Mouse (Mus musculus) cortical plate, adult 2 months (tissue): ENCODE measurements at regions not wholly inside any gene's neighbourhood (a gene's known extent, or its start where the extent isn't known, plus 50 kb on each side); places are given as distances from the start of the nearest gene placed in this dataset.

ENCODE experiments used
- H3K27ac ChIP-seq: fragments of 200-500 bp; 2 replicates; pipeline ENCODE4 v1.5.1; 2012; ENCODE audit warnings: low read length, control low read depth, inconsistent platforms; ENCODE audit not compliant: insufficient read depth
- H3K4me1 ChIP-seq: fragments of 200-500 bp; 2 replicates; pipeline ENCODE4 v1.6.1; 2011; ENCODE audit warnings: low read length; ENCODE audit not compliant: control insufficient read depth, insufficient read depth
- H3K4me3 ChIP-seq: fragments of 200-500 bp; 2 replicates; pipeline ENCODE4 v1.5.1; 2011; ENCODE audit warnings: mild to moderate bottlenecking, low read length, control low read depth; ENCODE audit not compliant: insufficient read depth
- CTCF ChIP-seq: fragments of 200-500 bp; IDR thresholded peaks from 2 replicates; pipeline ENCODE4 v1.5.1; 2011; ENCODE audit warnings: mild to moderate bottlenecking, control low read depth, low read length; ENCODE audit not compliant: insufficient read depth; ENCODE audit errors: extremely low read depth
- POLR2A ChIP-seq: fragments of 200-500 bp; IDR thresholded peaks from 2 replicates; pipeline ENCODE4 v1.6.1; 2011; ENCODE audit warnings: mild to moderate bottlenecking, low read length, control low read depth; ENCODE audit not compliant: insufficient read depth; ENCODE audit errors: extremely low read depth

- Histone ChIP-seq H3K27ac (no peak overlapping the region), H3K4me1 (peaks cover 6% of the 10 kb centered on the region), H3K4me3 (no peak overlapping the region)
- TF ChIP-seq POLR2A (no peak), CTCF (no peak)
Measured at GRCm38 (mm10) chr12:70718602-70719001, 106.7 kb upstream of the Frmd6 start.

- no peak for TF ChIP-seq POLR2A
- TF ChIP-seq CTCF, result no peak
- peaks cover 4% of the 10 kb centered on the region; the same call in 1 of the 2 replicates for H3K4me1 ChIP-seq
- no peak overlapping the region for H3K27ac ChIP-seq
- H3K4me3 ChIP-seq, result no peak overlapping the region
Measured at GRCm38 (mm10) chr12:70719255-70719654, 106.1 kb upstream of the Frmd6 start.

GRCm38 (mm10) chr12:70720178-70720894 is 105.0 kb upstream of the Frmd6 start:
- H3K4me3 ChIP-seq, result no peak overlapping the region
- H3K4me1 ChIP-seq, result 0 out of 2 replicates have a peak, but pooled peaks cover 2% of the 10 kb centered on the region
- no peak overlapping the region for H3K27ac ChIP-seq
- TF ChIP-seq POLR2A, result no peak
- TF ChIP-seq CTCF, result no peak

- H3K27ac ChIP-seq, result no peak overlapping the region
- no peak overlapping the region for H3K4me3 ChIP-seq
- peaks cover 3% of the 10 kb centered on the region; the same call in 1 of the 2 replicates for H3K4me1 ChIP-seq
- no peak for TF ChIP-seq CTCF
- TF ChIP-seq POLR2A, result no peak
Measured at GRCm38 (mm10) chr12:70725326-70725725, 100.0 kb upstream of the Frmd6 start.

- Histone ChIP-seq H3K4me3 (no peak overlapping the region), H3K27ac (peak overlapping the region; percentile 76), H3K4me1 (peaks cover 1% of the 10 kb centered on the region; the same call in 1 of the 2 replicates)
- no peak for TF ChIP-seq CTCF
- no peak for TF ChIP-seq POLR2A
Measured at GRCm38 (mm10) chr12:70727496-70728259, 97.6 kb upstream of the Frmd6 start.

- H3K4me3 ChIP-seq, result no peak overlapping the region
- TF ChIP-seq CTCF, result no peak
- no peak for TF ChIP-seq POLR2A
- peak overlapping the region; percentile 15; the same call in 1 of the 2 replicates for H3K27ac ChIP-seq
- H3K4me1 ChIP-seq, result peaks cover 1% of the 10 kb centered on the region; the same call in 1 of the 2 replicates
Measured at GRCm38 (mm10) chr12:70728407-70728806, 96.9 kb upstream of the Frmd6 start.

GRCm38 (mm10) chr12:70729961-70730360 is 95.4 kb upstream of the Frmd6 start:
- H3K4me1 ChIP-seq, result peaks cover 1% of the 10 kb centered on the region; the same call in 1 of the 2 replicates
- no peak for TF ChIP-seq POLR2A
- no peak for TF ChIP-seq CTCF
- H3K4me3 ChIP-seq, result no peak overlapping the region

GRCm38 (mm10) chr12:70731498-70731897 is 93.8 kb upstream of the Frmd6 start:
- TF ChIP-seq POLR2A, result no peak
- TF ChIP-seq CTCF, result no peak
- Histone ChIP-seq H3K4me1 (peaks cover 1% of the 10 kb centered on the region; the same call in 1 of the 2 replicates), H3K27ac (no peak overlapping the region), H3K4me3 (no peak overlapping the region)

More at GRCm38 (mm10) chr12:70729961-70730360, 95.4 kb upstream of the Frmd6 start:
- H3K27ac ChIP-seq, result no peak overlapping the region

GRCm38 (mm10) chr12:70732591-70732990 is 92.7 kb upstream of the Frmd6 start:
- no peak overlapping the region for H3K27ac ChIP-seq
- H3K4me1 ChIP-seq, result peaks cover 1% of the 10 kb centered on the region; the same call in 1 of the 2 replicates
- H3K4me3 ChIP-seq, result no peak overlapping the region
- TF ChIP-seq CTCF (no peak), POLR2A (no peak)
